Mouse (Mus musculus) thymus, postnatal 4 days (tissue): Measurements from ENCODE around the gene Clec2d.
"Not testable (repeated sequence)": the region's sequence is repeated elsewhere in the genome, so short reads cannot be mapped to it uniquely, and the experiment has no call there.

Source experiments
- DNase-seq: peaks from one replicate; pipeline ENCODE4 v3.0.0; 2021

The Clec2d gene

GRCm38 (mm10) chr6:129180403-129181169 is at the start of gene Clec2d:
Gene Clec2d (plus strand): TSS chr6:129180615.
- DNase-seq, result peak; percentile 82

GRCm38 (mm10) chr6:129132604-129133341 is 47.6 kb upstream of the Clec2d start:
- no peak for DNase-seq

- DNase-seq, result no peak
These were observed 33.6 kb upstream of the Clec2d start for GRCm38 (mm10) chr6:129146812-129147211.

GRCm38 (mm10) chr6:129160103-129160502 is 20.3 kb upstream of the Clec2d start:
- no peak for DNase-seq

GRCm38 (mm10) chr6:129161136-129161535 is 19.3 kb upstream of the Clec2d start:
- DNase-seq, result no peak

- DNase-seq, result no peak
These were observed 18.5 kb upstream of the Clec2d start for GRCm38 (mm10) chr6:129161951-129162350.

- DNase-seq, result no peak
These were observed 17.7 kb upstream of the Clec2d start for GRCm38 (mm10) chr6:129162587-129163159.

- DNase-seq, result no peak
These were observed 16.8 kb upstream of the Clec2d start for GRCm38 (mm10) chr6:129163606-129164005.

- no peak for DNase-seq
These were observed 9.5 kb upstream of the Clec2d start for GRCm38 (mm10) chr6:129170925-129171324.

GRCm38 (mm10) chr6:129171675-129172074 is 8.7 kb upstream of the Clec2d start:
- DNase-seq, result no peak

GRCm38 (mm10) chr6:129174836-129175235 is 5.6 kb upstream of the Clec2d start:
- no peak for DNase-seq

- DNase-seq, result no peak
These were observed 4.8 kb upstream of the Clec2d start for GRCm38 (mm10) chr6:129175612-129176011.

- no peak for DNase-seq
These were observed 3.8 kb upstream of the Clec2d start for GRCm38 (mm10) chr6:129176621-129177020.

- no peak for DNase-seq
These were observed 1.1 kb upstream of the Clec2d start for GRCm38 (mm10) chr6:129179281-129179680.

GRCm38 (mm10) chr6:129179831-129180230 is 584 bp upstream of the Clec2d start:
- not testable (repeated sequence) for DNase-seq

- no peak for DNase-seq
These were observed 834 bp downstream of the Clec2d start for GRCm38 (mm10) chr6:129181249-129181648.

- peak; percentile 50 for DNase-seq
These were observed 1.3 kb downstream of the Clec2d start for GRCm38 (mm10) chr6:129181683-129182082.

- no peak for DNase-seq
These were observed 2.1 kb downstream of the Clec2d start for GRCm38 (mm10) chr6:129182518-129182917.

- DNase-seq, result not testable (repeated sequence)
These were observed 3.6 kb downstream of the Clec2d start for GRCm38 (mm10) chr6:129184001-129184400.

- no peak for DNase-seq
These were observed 4.4 kb downstream of the Clec2d start for GRCm38 (mm10) chr6:129184788-129185187.

GRCm38 (mm10) chr6:129186022-129186421 is 5.6 kb downstream of the Clec2d start:
- DNase-seq, result no peak

- no peak for DNase-seq
These were observed 6.2 kb downstream of the Clec2d start for GRCm38 (mm10) chr6:129186457-129187199.

GRCm38 (mm10) chr6:129187200-129187651 is 6.8 kb downstream of the Clec2d start:
- DNase-seq, result no peak
